Mouse (Mus musculus): ENCODE measurements around the gene Zfp607b. TPM values are rescaled to one million over a fixed set of nuclear protein-coding genes. Genes with fewer than 3 reads are reported as not detected.

The Zfp607b gene
- polyA plus RNA-seq, 1 experiment from 2014 or later: 1.1 TPM

DNA sequence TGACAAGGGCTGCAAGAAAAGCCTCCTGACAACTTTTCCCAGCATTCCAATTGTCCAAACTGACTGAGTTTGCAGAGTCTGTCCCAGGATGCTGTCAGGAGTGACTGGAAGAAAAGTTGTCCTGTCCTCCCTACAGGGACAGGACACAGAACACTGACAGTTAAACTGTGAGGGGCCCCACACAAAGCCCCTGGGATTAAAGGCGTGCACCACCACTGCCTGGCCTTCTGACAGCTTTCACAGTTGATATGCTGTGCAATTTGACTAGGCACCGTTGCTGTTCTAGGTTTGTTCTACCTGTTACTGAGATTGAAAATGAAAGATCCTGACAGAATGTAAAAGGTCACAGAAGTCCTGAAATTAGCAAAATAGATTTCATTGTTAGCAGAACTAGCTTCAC, 38.3 kb downstream of the Zfp607b start:
- ATAC-seq (no peak), DNase-seq (ENCODE audit: low read depth, low spot score) (no peak)
- ChIA-PET CTCF (no interaction called here), POLR2A (no interaction called here)
- TF ChIP-seq CTCF (IDR thresholded peaks at IDR 0.05): no peak
- no peaks in the 10 kb centered on the region for H3K27me3 ChIP-seq
- in situ Hi-C loops (cut with MboI; ENCODE audit: low pct_unique_long_range_greater_than_20kb): loop anchor here (5.0 to 10.0 kb wide), 2 partner anchors 35 to 73 kb away; partner anchors contain the start of gene Ttc9b

GRCm38 (mm10) chr7:27731281-27731883, 42.2 kb downstream of the Zfp607b start, which contains the start of gene Zfp60:
Zfp60 (plus strand) TSS chr7:27731389.
- peak; percentile 98 for ATAC-seq
- in situ Hi-C loops (cut with MboI; ENCODE audit: low pct_unique_long_range_greater_than_20kb): no loop called here
- peak; percentile 37 for DNase-seq (ENCODE audit: low read depth, low spot score)
- CTCF ChIA-PET: no interaction called here
- TF ChIP-seq CTCF (IDR thresholded peaks at IDR 0.05): peak; percentile 54
- H3K27me3 ChIP-seq: no peaks in the 10 kb centered on the region
- POLR2A ChIA-PET: no interaction called here

GRCm38 (mm10) chr7:27731946-27732345, 42.8 kb downstream of the Zfp607b start:
- in situ Hi-C loops (cut with MboI; ENCODE audit: low pct_unique_long_range_greater_than_20kb): no loop called here
- H3K27me3 ChIP-seq: no peaks in the 10 kb centered on the region
- no peak for DNase-seq (ENCODE audit: low read depth, low spot score)
- CTCF ChIA-PET: no interaction called here
- POLR2A ChIA-PET: no interaction called here
- no peak for TF ChIP-seq CTCF (IDR thresholded peaks at IDR 0.05)
- no peak for ATAC-seq

GRCm38 (mm10) chr7:27732508-27732907, 43.4 kb downstream of the Zfp607b start:
- ChIA-PET POLR2A (no interaction called here), CTCF (no interaction called here)
- no peak for ATAC-seq
- TF ChIP-seq CTCF (IDR thresholded peaks at IDR 0.05): no peak
- in situ Hi-C loops (cut with MboI; ENCODE audit: low pct_unique_long_range_greater_than_20kb): no loop called here
- H3K27me3 ChIP-seq: no peaks in the 10 kb centered on the region
- DNase-seq (ENCODE audit: low read depth, low spot score): no peak

- ATAC-seq (no peak), DNase-seq (ENCODE audit: low read depth, low spot score) (no peak)
- H3K27me3 ChIP-seq: no peaks in the 10 kb centered on the region
- in situ Hi-C loops (cut with MboI; ENCODE audit: low pct_unique_long_range_greater_than_20kb): no loop called here
- CTCF ChIA-PET: no interaction called here
- TF ChIP-seq CTCF (IDR thresholded peaks at IDR 0.05): no peak
- POLR2A ChIA-PET: no interaction called here
Observed at GRCm38 (mm10) chr7:27735457-27735856, 46.3 kb downstream of the Zfp607b start.

Other genes starting within 250 kb of the Zfp607b start
- gene Sptbn4, start 241.7 kb upstream of the Zfp607b start, polyA plus RNA-seq (2021): 0.13 TPM
- gene Blvrb, start 241.4 kb upstream of the Zfp607b start, polyA plus RNA-seq (2021): 20.3 TPM
- gene Sertad3, start 215.6 kb upstream of the Zfp607b start, polyA plus RNA-seq (2021): 9.1 TPM
- gene Sertad1, start 202.4 kb upstream of the Zfp607b start, polyA plus RNA-seq (2021): 27.6 TPM
- gene Prx, start 190.0 kb upstream of the Zfp607b start, polyA plus RNA-seq (2021): 4.4 TPM
- gene Hipk4, start 166.1 kb upstream of the Zfp607b start, polyA plus RNA-seq (2021): 0.95 TPM
- gene Pld3, start 136.1 kb upstream of the Zfp607b start, polyA plus RNA-seq (2021): 148 TPM
- 13.6 TPM for gene 2310022A10Rik, start 136.1 kb upstream of the Zfp607b start, polyA plus RNA-seq (2021)
- 71.9 TPM for gene Akt2, start 97.8 kb upstream of the Zfp607b start, polyA plus RNA-seq (2021)
- 0.12 TPM for gene Ttc9b, start 35.4 kb upstream of the Zfp607b start, polyA plus RNA-seq (2021)
- gene Map3k10, start 14.7 kb upstream of the Zfp607b start, polyA plus RNA-seq (2021): 34.0 TPM
- 13.1 TPM for gene Zfp60, start 42.0 kb downstream of the Zfp607b start, polyA plus RNA-seq (2021)
- 4.2 TPM for gene Zfp626, start 117.9 kb downstream of the Zfp607b start, polyA plus RNA-seq (2021)
- gene Zfp59, start 149.3 kb downstream of the Zfp607b start, polyA plus RNA-seq (2021): 5.4 TPM
- gene Zfp607a, start 168.2 kb downstream of the Zfp607b start, polyA plus RNA-seq (2021): 2.7 TPM
- gene Zfp974, start 240.1 kb downstream of the Zfp607b start, polyA plus RNA-seq (2021): 8.1 TPM

Data from Patski (cell line).